ENCODE assay signal across 26 mouse cellular contexts in the genomic region with DNA sequence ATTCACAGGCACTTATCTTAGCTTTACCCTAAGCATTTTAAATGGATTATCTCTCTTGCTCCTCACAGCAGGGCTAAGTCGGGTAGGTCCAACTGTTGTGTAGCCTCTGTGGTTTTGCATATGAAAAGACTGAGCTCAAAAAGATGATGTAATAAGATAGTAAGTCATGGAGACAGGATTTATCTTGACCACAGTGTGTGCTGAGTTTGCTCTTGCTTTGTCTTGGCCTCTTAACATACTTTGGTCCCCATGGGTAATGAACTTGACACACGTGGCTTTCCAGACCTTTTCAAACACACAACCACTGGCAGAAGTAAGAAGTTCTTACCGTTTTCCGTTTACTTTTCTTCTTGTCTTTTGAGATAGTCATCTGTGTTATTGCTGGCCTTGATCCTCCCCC. TPM values are rescaled to one million over a fixed set of nuclear protein-coding genes. Genes with fewer than 3 reads are reported as not detected.
A peak's percentile ranks its signal among the peaks of the same experiment; 100 is the strongest.
DNase-seq lines count a peak whose midpoint lies in the region; TF ChIP-seq lines count a peak whose summit lies in the region.
"Had no signal": no experiment of that assay in that cellular context is flagged by ENCODE, and none has a peak within 500 bp of the region (broad histone marks: within the 10 kb centered on the region; RNA-seq: fewer than 3 reads in every experiment).

No protein-coding gene starts in this region.

- WGBS in kidney, adult 2 months: 62% methylated on average over 4 of the region's 4 CpGs

- H3K27ac ChIP-seq in kidney, adult 2 months (ENCODE audit: insufficient read depth, low read depth, low read length): peak overlapping the region; percentile 100
- H3K27ac ChIP-seq: embryonic facial prominence, embryonic 15.5 days; forebrain, embryonic 15.5 days; hindbrain, postnatal 0 days; limb, embryonic 12.5 days; midbrain, embryonic 13.5 days; neural tube, embryonic 12.5 days; stomach, embryonic 15.5 days had no signal

- H3K27me3 ChIP-seq in kidney, adult 2 months (replicated peaks; ENCODE audit: control insufficient read depth, insufficient read depth, low read length): no peaks in the 10 kb centered on the region
- H3K27me3 ChIP-seq: embryonic facial prominence, embryonic 15.5 days; forebrain, embryonic 15.5 days; heart, embryonic 15.5 days; limb, embryonic 12.5 days; midbrain, embryonic 13.5 days; neural tube, embryonic 12.5 days; stomach, embryonic 15.5 days had no signal

- TF ChIP-seq CTCF in kidney, adult 2 months (conservative IDR thresholded peaks at IDR 0.05; ENCODE audit: insufficient read depth, insufficient read length, low read depth, low read length): no peak

- no peak for DNase-seq in kidney, adult 2 months
- no peak for DNase-seq in kidney, adult 11 months
- DNase-seq in 3134 (ENCODE audit: extremely low read depth, insufficient read length, low spot score): peak; percentile 19
- DNase-seq in 3T3-L1 (ENCODE audit: low read depth, low spot score): peak; percentile 79
- DNase-seq in NIH3T3 (ENCODE audit: low read depth): peak; percentile 36
- DNase-seq in thymus, postnatal 10 days (ENCODE audit: low spot score in 2 of 2): no peak
- DNase-seq in spleen, postnatal 10 days (ENCODE audit: low spot score in 2 of 2): no peak
- DNase-seq: adrenal gland, postnatal 25 days; cerebellum, adult 9-10 months; gastrocnemius, postnatal 10 days; heart, adult 18-20 months; kidney, postnatal 36 days; liver, postnatal 0 days; lung, postnatal 14 days; right cerebral cortex, postnatal 4 days; thymus, adult 2 months had no signal

- no peaks in the 10 kb centered on the region for H3K36me3 ChIP-seq in kidney, adult 2 months (ENCODE audit: control insufficient read depth, insufficient read depth, low read length)
- H3K36me3 ChIP-seq: embryonic facial prominence, embryonic 15.5 days; forebrain, embryonic 15.5 days; G1E; heart, embryonic 15.5 days; limb, embryonic 12.5 days; midbrain, embryonic 13.5 days; neural tube, embryonic 12.5 days; stomach, embryonic 15.5 days had no signal

- peaks cover 44% of the 10 kb centered on the region for H3K4me1 ChIP-seq in kidney, adult 2 months (ENCODE audit: control insufficient read depth, insufficient read depth, low read length)
- H3K4me1 ChIP-seq: embryonic facial prominence, embryonic 15.5 days; forebrain, embryonic 15.5 days; limb, embryonic 12.5 days; midbrain, embryonic 13.5 days; neural tube, embryonic 12.5 days; stomach, embryonic 15.5 days had no signal

- no peak overlapping the region for H3K4me3 ChIP-seq in kidney, adult 2 months (ENCODE audit: insufficient read depth, low read depth, low read length)
- H3K4me3 ChIP-seq: embryonic facial prominence, embryonic 15.5 days; forebrain, embryonic 15.5 days; heart, embryonic 15.5 days; limb, embryonic 12.5 days; midbrain, embryonic 13.5 days; neural tube, embryonic 12.5 days; stomach, embryonic 15.5 days had no signal

- no peak for TF ChIP-seq POLR2A in kidney, adult 2 months (IDR thresholded peaks at IDR 0.05; ENCODE audit: low read depth, low read length)

RNA-seq across cellular contexts. Expression of gene Ptprb, which starts 7.0 kb away (rescaled TPM):
- polyA plus RNA-seq in kidney, adult 2 months (2012; rRNA removed): 11.2 and 12.5 TPM in 2 replicates
- polyA plus RNA-seq: CD4-positive, CD25-positive, alpha-beta regulatory T cell, adult 4 months; G1E had no signal

Comparison
In these comparisons a context has a peak if more than half of its experiments do, and no peak if none do; other contexts are left out.
1. DNase-seq: peak in 3134 (single experiment), 3T3-L1 (single experiment) and NIH3T3 (single experiment); none in kidney, adult 2 months (single experiment), kidney, adult 11 months (single experiment), thymus, postnatal 10 days (0 of 2) and spleen, postnatal 10 days (0 of 2).